Mouse (Mus musculus): ENCODE measurements around the gene Klk12.
A peak's percentile ranks its signal among the peaks of the same experiment; 100 is the strongest.

Klk12 gene

DNA sequence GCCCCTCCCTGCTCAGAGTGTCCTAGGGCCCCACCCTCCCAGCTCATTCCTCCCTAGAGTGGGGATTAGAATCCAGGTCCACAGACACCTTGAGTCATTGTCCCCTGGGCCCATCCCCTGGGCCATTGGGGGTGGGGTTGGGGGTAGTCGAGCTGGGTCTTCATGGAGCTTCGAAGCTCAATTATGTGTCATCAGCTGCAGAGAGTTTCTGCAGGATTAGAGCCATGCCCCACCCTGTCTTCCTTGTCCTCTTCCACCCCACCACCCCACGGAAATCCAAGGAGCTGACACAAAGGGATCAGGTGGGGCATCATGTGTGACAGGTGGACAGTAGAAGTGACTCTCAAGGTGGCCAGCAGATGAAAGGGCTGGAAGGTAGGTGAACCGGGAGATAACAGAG, at the start of gene Klk12:
Gene Klk12 (plus strand): TSS at position 301 of the 400 bp plus-strand sequence.
- DNase-seq (ENCODE audit: low read depth, low spot score) = no peak

DNA sequence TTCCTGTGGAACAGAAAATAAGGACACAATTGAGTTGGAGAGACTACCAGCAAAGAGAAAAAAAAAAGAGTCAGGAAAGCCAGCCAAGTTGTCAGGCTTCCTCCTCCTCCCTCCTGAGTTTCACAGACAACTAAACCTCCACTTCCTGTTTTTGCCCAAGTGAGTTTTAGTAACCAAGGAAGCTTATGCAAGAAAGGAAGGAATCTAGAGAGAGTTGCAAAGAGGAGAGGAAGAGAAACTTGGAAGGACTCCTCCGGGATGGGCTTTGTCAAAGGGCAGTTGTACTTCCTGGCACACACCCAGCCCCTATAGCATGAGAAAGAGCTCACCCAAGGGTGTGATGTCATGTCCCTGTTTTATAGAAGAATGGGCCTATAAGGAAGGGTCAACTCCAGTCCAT, 20.9 kb upstream of the Klk12 start:
- DNase-seq (ENCODE audit: low read depth, low spot score) = no peak

DNA sequence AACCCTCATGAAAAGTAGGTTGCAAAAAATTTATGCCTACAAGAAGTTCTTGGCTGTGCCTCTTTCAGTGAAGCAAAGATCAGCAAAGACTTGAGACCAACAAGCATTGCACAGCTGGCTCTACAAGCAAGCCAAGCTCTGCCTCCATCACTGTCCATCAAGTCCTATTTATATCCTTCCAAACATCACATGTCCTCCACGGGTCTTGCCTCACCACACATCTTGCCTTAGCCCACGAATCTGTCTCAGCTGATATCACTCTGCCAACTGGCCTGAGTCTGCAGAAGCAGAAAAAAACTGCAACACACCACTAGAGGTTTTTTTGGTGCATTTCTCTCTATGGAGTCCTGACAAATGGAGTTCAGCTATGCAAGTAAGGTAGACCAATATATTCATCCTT, 15.9 kb upstream of the Klk12 start:
- DNase-seq (ENCODE audit: low read depth, low spot score) = no peak

DNA sequence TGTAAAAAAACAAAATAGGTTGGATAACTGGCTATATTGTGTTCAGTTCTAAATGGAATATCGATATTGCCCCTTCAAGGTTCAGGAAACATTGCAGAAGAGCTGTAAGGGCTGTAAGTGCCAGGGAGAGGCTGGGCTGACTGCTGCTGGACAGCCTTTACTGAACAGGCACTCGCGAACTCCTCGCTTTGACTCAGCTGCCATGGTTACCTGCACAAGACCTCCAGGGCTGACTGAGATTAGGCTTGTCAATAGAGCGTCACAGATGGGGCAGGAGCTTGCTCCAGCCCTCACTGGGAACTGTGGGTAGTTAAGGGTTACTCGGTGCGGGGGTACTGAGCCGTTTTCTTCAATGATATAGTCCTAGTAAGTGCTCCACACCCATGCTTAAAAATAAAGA, 2.2 kb upstream of the Klk12 start:
- no peak for DNase-seq (ENCODE audit: low read depth, low spot score)

DNA sequence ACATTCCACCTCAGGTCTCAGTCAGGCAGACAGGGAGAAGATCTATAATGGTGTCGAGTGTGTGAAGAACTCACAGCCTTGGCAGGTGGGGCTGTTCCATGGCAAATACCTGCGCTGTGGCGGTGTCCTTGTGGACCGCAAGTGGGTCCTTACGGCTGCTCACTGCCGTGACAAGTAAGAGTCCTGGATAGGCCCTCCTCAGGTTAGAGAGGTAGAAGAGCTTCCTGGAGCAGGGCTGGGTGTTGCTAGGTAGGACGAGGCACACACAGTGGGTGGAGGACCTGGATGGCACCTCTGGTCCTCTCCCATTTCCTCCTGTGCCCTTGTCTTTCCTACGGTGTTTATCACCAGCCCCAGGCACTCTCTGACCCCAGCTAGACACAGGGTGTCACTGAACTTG, 939 bp downstream of the Klk12 start:
- no peak for DNase-seq (ENCODE audit: low read depth, low spot score)

DNA sequence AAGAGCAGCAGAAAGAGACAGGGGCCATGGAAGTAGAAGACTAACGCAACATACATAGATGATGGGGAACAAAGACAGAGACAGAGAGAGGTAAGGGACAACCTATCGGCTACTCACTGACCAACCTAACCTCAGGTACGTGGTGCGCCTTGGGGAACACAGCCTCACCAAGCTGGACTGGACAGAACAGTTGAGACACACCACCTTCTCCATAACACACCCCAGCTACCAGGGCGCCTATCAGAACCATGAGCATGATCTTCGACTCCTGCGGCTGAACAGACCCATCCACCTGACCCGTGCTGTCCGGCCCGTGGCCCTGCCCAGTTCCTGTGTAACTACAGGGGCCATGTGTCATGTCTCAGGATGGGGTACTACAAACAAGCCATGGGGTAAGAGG, 2.0 kb downstream of the Klk12 start:
- DNase-seq (ENCODE audit: low read depth, low spot score) = no peak

DNA sequence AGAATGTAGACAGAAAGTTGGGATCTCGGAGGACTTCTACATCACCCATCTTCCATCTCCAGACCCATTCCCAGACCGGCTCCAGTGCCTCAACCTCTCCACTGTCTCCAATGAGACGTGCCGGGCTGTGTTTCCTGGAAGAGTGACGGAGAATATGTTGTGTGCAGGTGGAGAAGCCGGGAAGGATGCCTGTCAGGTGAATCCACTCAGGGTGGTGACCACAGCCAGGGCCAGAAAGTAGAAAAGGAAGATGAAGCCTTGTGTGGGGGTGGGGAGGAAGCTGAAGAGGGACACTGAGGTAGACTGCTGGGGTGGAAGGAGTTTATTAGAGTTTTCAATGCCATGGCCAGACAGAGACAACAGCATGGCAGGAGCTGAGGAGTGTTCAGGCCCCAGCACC, 3.2 kb downstream of the Klk12 start:
- no peak for DNase-seq (ENCODE audit: low read depth, low spot score)

DNA sequence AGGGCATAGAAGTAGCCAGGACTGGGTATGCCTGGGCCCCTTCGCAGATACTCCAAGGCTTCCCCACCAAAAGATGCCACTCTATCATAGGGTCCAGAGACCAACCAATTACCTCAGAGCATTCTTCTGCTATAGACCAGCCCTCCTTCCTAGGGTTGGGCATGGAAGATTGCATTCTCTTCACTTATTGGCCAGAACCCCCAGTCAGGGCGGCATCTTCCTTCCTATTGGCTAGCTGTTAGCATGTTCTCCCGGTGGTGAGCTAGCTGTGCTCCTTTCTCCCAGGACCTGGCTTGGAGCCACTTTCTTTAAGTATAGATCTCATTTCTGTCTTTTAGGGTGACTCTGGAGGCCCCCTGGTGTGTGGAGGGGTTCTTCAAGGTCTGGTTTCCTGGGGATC, 4.2 kb downstream of the Klk12 start:
- peak; percentile 51 for DNase-seq (ENCODE audit: low read depth, low spot score)

DNA sequence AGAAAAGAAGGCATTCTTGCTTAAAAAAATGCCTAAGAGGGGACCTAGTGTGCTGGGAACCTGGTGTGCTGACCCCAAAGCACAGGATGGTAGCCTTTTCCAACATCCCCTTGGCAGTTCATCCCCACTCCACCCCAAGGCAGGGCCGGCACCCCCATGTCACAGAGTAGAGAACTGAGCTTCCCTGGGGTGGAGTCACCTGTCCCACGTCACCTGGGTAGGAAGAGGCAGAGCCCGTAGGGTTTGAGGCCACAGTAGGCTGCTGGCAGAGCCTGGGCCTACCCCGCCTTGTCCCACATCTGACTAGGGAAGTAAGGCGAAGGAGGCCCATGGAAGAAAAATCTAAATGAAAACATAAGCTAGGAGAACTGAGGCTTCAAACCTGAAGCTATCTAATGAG, 5.7 kb downstream of the Klk12 start, which contains the start of gene Klk11:
Gene Klk11 (plus strand): TSS at position 241 of the 400 bp plus-strand sequence.
- DNase-seq (ENCODE audit: low read depth, low spot score) = no peak

DNA sequence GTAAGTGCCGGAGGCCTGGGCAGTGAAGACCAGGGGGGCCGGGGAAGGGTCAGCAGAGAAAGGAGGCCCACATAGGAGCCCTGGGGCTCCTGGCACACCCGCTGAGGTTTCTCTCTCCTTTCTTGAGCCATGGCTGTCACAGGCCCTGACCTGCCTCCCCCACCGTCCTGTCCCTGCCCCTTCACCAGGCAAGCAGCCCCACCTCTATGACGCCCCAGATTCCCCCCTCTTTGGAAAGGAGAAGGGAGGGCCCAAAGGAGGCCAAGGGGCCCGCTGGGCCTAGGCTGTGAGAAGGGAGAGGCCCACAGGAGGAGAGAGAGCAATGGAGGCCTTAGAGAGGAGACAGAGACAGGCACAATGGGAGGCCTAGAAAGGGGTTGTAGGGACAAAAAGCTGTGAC, 6.1 kb downstream of the Klk12 start:
- DNase-seq (ENCODE audit: low read depth, low spot score) = no peak

DNA sequence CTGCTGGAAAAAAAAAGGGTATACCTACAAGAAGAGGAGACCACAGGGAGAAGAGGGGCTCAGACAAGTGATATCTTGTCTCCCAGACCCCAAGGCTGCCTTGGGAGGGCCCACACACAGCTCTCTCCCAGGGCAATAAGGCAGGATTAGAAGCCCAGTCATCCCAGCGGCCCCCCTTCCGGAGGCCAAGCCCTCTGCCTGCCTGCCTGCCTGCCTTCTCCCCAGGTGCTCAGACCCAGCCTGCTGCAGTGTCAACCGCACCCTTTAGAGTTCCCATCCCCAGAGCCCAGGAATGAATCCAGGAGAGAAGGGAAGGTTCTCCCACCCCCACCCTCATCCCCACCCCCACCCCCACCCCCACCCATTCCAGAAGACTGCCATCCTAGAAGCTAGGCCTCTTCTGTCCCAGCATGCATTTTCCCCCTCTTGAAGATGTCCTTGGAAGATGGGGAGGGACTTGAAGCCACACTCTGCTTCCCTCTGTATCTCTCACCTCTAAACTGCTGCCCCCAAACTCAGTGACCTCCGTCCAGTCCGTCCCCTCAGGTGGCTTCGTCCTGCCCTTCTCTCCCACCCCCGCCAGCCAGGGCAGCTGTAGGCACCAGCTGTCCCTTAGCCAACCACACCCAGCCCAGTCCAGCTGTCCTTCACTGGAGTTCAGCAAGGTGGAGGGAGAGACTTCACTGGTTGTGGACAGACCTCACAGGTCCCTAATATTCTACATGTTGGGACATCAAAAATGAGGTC, 6.8 kb downstream of the Klk12 start:
- peak; percentile 61 for DNase-seq (ENCODE audit: low read depth, low spot score)

DNA sequence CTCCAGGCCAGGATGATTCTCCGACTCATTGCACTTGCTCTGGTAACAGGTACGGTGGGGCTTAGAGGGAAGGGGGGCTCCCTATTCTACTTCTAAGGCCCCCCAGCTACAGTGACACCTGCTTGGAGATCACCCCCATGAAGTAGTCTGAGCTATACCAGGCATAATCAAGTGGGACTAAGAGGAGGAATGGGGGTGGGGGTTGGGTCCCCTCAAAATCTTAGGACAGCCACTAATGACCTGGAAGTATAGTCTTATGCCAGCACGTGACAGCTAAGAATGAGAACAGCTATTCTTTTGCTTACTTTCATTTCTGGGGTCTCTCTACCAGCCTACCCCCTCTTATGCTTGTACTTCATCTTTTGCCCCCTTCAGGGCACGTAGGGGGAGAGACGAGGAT, 7.8 kb downstream of the Klk12 start:
- DNase-seq (ENCODE audit: low read depth, low spot score) = no peak

DNA sequence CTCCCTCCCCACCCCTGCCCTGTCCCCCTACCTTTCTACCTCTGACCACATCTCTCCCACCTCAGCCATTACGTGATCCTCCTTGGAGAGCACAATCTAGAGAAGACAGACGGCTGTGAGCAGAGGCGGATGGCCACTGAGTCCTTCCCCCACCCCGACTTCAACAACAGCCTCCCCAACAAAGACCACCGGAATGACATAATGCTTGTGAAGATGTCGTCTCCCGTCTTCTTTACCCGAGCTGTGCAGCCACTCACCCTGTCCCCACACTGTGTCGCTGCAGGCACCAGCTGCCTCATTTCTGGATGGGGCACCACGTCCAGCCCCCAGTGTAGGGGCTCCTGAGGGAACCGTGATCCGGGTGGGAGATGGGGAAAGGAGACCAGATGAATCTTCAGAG, 8.7 kb downstream of the Klk12 start:
- DNase-seq (ENCODE audit: low read depth, low spot score) = no peak

DNA sequence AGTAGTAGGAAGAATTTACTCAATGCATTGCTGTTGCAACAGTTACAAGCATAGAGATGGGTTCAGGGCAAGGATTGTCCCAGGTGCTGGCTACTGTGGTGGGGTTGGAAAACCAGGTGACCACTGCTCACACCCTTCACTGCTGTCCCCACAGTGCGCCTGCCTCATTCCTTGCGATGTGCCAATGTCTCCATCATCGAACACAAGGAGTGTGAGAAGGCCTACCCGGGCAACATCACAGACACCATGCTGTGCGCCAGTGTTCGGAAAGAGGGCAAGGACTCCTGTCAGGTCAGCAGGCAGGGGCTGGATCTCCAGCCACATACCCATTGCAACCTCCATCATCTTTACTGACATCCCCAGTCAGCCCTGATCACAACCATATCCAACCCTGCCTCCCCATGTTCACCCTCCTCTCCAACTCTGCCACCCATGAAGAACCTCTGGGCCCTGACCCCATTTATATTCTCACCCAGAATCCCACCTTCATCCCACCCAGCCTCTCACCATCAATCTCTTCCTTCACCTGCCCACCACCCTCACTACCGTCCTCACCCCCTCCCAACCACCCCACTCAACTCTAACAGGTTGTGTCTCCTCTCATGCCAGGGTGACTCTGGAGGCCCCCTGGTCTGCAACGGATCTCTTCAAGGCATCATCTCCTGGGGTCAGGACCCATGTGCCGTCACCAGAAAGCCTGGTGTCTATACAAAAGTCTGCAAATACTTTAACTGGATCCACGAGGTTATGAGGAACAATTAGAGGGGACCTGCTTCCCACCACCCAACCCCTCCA, 9.7 kb downstream of the Klk12 start:
- no peak for DNase-seq (ENCODE audit: low read depth, low spot score)

DNA sequence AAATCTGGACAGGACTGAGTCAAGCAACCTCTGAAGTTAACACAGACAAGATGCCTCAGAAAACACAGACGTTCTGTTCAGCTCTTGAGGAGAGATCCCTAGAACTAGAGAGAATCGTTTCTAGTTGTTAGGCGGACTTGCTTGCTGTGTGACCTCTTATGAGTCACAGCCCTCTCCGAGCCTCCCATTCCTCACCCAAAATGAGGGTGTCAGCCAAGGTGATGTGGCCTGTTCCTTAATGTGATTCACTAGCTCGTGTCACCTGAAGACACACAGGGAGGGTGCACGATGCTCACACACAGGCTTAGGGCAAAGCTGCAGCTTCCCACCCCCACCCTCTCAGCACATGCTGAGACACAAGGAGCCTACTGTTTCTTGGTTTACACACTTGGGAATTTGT, 11.5 kb downstream of the Klk12 start:
- DNase-seq (ENCODE audit: low read depth, low spot score) = no peak

DNA sequence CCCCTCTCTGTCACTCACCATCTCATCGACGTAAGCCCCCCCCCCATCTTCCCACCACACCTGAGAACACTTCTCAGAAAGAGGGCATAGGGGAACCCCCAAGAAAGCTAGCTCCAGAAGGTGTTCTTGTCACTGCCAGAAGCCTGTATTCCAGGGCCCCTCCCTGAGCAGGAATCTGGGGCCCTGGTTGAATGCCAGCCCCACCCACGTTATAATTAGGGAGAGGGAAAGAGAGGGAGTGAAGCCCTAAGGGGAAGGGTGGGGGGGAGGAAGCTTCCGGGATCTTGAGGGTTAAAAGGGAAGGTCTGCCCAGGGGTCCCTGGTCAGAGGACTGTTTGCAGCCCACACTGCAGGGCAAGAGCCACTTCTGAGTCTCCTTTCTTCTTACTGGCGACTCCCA, 12.0 kb downstream of the Klk12 start, which contains the start of gene Klk10:
Gene Klk10 (plus strand): TSS at position 290 of the 400 bp plus-strand sequence.
- DNase-seq (ENCODE audit: low read depth, low spot score) = peak; percentile 46

DNA sequence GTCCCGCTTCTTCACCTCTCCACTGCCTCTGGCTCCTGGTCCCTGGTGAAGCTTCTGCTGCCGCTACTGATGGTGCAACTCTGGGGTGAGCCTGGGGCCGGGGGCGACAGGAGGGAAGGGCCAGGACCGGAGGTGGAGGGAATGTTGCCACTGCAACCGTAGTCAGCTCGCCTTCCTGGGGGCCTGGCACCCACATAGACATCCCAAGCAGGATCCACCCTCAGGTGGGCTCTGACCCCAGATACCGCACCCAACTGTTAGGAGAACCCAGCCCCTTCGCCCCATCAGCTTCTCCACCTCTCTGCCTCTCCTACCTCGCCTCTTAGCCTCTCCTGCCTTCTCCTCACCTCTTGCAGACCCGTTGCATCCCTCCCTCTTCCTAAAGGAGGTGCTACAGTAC, 12.8 kb downstream of the Klk12 start:
- DNase-seq (ENCODE audit: low read depth, low spot score) = no peak

DNA sequence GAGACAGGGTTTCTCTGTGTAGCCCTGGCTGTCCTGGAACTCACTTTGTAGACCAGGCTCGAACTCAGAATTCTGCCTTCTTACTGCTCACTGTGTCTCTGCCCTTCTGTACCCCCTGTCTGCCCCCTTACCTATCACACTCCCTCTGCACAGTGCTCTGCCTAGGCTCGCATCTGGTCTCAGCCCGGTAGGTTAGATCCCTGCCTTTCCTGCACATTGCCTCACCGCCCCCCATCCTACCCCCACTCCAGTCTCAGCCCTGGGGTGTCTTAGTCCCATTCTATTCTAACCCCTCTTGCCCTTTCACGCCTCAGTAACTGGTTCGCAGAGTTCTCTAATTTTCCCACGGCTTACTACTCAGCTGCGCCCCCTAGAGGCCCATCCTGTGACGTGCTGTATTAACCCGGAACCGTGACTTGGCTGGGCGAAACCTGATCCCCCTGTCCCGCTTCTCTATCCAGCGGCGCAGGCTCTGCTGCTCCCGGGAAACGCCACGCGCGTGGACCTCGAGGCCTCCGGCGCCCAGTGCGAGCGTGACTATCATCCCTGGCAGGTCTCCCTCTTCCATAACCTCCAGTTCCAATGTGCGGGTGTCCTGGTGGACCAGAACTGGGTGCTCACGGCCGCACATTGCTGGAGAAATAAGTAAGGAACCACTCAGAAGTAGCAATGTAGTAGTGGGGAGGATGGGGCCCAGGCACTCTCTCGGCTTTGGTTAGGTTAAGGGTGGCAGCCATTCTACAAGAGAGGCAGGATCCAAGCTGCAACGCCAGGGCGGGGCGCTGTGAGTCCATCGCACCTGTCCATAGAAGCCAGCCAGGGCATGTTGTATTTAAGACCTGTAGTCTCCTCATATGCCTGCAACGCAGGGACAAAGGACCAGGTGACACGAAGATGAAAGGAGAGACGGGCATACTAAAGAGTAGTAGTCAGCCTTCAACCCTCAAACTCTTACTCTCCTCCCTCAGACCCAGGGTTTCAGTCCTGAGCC, 13.9 kb downstream of the Klk12 start:
- DNase-seq (ENCODE audit: low read depth, low spot score) = peak; percentile 91

DNA sequence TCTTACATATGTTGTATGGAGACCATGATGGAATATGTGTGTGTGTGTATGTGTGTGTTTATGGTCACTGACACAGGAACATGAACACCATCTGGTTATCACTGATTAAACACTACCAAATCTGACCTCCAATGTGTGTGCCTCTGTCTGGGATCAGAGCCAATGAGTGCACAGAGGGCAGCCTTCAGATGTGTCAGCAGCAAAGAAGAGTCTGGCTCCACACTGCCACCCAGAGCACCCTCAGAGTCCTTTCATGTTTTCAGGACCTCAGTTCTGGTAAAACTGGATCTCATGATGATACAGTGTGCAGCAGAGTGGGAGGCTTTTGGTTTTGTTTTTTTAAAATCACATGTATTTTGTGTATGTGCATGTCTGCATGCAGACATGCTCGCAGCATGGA, 16.6 kb downstream of the Klk12 start:
- DNase-seq (ENCODE audit: low read depth, low spot score) = no peak

DNA sequence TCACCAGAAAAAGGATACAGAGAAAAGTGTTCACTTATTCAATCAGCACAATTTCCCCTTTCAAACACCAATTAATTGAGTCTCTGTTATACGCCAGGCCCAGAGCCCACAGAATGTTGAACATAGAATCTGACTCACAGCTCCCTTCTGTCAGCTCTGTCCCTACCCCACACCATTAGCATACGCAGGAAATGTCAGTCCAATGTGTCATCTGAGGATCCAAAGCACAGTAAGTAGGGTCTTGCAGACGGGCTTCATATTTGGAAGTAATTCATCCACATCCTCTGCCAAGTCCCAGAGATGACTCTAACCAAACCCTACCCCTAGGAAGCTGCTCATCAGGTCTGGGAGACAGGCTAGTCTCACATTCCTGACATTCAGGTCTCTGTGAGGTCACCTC, 19.4 kb downstream of the Klk12 start:
- DNase-seq (ENCODE audit: low read depth, low spot score) = no peak

DNA sequence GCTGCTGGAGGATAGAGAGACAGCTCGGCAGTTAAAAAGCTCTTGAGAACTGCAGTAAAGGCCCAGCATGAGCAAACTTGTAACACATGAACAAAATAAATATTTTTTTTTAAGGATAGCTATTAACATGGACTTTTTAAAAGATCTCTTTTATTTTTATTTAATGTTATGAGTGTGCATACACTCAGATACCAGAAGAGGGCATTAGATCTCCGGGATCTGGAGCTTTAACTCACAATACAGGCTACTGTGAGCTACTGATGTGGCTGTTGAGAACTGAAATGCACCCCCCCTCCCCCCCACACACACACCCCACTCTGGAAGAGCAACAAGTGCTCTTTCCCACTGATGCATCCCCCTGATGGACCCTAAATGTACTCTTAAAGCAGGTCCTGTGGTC, 20.6 kb downstream of the Klk12 start:
- no peak for DNase-seq (ENCODE audit: low read depth, low spot score)

DNA sequence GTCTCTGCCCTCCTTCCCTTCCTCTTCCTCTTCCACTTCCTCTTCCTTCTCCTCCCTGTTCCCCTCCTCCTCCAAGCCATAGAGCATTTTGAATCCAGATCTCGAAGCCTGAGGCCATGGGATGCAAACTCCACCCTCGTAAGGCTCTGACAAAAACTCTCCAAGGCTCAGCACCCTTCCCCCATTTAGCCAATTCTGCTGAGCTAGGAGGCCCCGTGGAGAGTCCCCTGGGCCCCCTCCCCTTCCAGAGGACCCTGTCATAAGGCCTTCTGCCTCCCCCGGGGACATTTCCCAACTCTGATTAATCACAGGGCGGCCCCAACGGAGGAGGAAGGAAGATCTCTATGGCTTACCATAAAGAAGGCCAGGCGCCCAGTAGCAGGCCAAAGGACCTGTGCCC, 22.9 kb downstream of the Klk12 start, which contains the start of gene Klk9:
Gene Klk9 (plus strand): TSS at position 301 of the 400 bp plus-strand sequence.
- no peak for DNase-seq (ENCODE audit: low read depth, low spot score)
